Mouse (Mus musculus) layer of hippocampus, adult 9-11 months (tissue): ENCODE data around the gene Nup107.
"Not testable (repeated sequence)": the region's sequence is repeated elsewhere in the genome, so short reads cannot be mapped to it uniquely, and the experiment has no call there.

Source experiments
- DNase-seq: peaks from one replicate; pipeline ENCODE4 v3.0.0; 2022

The Nup107 gene

DNA sequence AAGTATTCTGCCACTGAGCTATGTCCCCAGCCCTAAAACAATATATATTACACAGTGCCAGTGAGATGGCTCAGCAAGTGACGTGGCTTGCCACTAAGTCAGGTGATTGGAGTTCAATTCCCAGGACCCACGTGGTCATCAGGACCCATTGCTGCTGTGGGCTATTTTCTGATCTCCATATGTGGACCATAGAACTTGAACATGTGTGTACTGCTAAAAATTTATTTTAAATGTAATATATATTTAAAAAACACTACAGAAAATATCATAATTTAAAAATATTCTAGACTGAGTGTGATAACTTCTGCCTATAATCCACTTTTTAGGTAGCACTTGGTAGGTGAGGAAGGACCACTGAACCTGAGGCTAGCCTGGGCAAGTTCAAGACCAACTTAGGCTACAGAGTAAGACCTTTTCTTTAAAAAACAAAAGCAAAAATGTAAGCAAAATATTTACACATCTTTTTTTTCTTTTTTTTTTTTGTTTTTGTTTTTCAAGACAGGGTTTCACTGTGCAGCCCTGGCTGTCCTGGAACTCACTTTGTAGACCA lies 30.1 kb downstream of the Nup107 start:
- no peak for DNase-seq

DNA sequence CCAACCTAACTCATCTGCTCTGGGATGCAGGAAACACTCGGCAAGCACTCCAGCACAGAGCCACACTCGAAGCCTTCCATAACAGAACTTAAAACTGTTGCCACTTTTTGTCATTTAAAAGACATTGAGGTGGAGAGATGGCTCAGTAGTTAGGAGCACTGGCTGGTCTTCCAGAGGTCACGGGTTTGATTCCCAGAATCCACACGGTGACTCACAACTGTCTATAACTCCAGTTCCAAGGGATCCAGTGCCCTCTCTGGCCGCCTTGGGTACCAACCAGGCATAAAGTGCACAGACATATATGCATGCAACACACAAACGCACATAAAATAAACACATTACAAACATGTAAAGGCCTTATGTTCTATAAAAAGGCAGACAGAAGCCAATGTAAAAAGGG lies 31.0 kb downstream of the Nup107 start:
- DNase-seq, result no peak

DNA sequence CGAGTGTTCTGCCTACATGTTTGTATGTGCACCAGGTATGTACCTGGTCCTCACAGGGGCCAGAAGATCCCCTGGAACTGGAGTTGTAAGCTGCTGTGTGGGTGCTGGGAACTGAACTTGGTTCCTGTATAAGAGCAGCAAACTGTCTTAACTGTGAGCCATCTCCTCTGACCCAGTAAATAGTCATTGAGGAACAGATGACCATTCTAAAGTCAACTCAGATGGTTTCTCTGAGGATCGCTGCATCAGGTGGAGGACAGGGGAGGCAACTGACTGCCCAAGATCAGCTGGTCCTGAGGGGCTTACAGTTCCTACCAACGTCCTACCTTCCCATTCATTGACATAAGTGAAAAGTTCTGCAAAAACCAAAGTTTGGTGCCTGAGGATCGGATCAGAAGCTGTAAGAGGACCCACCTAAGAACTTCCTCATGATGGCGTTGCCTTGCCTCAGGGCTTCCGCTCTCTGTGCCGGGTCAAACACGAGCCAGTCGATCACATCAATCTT lies 31.6 kb downstream of the Nup107 start:
- DNase-seq, result no peak

DNA sequence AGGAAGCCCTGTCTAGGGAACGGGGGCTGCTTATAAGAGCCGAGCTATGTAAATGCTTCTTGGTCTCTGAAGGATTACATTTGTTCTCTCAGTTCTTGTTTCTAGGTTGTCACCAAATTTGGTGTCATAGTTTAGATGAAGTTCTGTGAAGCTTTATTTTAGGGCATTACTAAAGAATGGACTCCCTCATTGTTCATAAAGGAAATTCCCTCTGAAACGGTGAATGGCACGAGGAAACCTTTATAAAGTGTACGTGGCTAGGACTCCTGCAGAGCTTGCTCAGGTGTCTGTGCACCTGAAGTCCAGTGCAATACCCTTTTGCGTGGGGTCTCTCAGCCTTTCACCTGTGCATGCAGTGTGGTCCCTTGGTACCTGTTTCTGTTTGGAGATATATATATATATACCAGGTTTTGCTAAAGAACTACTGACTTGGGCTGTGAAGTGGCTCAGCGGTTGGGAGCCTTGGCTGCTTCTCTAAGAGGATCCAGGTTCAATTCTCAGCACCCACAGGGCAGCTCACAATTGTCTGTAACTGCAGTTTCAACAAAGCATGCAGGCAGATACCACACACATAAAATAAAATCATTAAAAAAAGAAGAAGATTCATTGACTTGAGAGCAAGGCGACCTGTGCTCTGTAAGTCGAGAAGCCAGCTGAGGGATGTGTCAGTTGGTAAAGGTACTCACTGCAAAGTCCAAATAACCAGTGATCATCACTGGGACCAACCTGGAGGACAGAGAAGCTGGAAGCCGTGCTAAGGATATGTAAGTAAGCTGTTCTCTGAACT lies 32.5 kb downstream of the Nup107 start:
- no peak for DNase-seq

DNA sequence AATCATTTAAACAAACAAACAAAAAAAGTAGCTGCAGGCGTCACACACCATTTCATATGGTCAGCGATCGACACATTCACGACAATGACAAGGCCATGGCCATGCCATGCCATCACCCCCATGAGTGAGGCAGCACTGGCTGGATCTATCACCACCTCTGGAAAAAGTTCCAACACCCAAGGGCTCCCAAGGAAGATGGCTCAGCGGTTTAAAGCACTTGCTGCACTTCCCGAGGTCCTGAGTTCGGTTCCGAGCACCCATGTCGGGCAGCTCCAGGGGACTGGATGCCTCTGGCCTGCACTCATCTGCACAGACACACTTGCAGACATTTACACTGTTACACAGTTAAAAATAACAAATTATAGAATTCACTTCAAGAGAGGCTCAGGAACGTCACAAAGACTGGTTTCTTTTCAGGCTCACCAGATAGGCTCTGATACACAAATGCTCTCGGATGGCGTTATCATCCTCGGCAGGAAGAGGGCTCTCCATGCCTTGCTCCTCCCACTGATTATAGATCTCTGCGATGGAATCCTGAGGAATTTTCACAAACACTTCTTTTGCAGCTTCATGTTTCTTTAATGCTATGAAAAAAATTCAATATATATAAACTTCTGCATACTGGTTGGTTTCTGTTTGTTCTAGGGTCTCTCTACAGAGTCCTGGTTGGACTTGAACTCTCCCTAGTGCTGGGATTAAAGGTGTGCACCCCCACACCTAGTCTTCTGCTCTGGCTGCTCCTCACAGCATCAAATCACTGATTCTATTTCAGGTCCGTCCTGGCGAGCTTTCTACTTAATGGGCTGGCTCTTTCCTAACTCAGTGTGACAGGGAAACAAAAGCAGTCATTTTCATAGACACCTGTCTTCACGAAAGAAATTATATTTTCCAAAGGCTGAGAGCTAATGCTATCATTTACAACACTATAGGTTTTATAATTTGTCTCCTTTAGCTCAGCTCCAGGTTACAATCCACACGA lies 33.5 kb downstream of the Nup107 start:
- no peak for DNase-seq

DNA sequence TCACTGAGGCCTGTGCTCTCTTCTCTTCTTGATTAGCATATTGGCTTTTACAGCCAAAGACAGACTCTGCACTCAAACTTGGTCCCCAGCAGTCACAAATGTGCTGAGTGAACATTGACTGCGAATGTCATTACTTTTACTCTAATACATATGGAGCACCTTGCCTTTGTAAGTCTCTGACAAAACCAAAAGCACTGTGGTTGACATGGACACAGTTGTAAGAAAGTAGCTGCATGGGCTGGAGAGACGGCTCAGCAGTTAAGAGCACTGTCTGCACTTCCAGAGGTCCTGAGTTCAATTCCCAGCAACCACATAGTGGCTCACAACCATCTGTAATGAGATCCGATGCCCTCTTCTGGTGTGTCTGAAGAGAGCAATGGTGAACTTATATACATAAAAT lies 34.2 kb downstream of the Nup107 start:
- not testable (repeated sequence) for DNase-seq

GRCm38 (mm10) chr10:117757796-117758342 lies 34.6 kb downstream of the Nup107 start:
- no peak for DNase-seq

DNA sequence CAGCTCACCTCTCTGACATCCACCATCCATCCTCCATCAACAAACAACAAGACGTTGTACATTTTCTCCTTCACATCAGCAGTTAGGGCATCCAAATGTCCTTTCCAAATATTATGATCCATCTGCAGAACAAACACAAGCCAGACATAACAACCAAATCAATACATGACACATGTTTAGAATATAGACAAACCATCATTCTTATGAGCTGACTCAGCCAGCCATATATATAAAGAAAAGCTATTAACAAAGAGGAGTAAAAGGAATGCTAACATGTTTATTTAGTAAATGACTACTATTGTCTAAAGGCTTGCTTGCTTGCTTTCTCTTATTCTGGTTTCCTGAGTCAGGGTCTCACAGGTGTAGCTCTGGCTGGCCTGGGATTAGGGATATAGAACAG lies 35.2 kb downstream of the Nup107 start:
- no peak for DNase-seq

GRCm38 (mm10) chr10:117756784-117757183 lies 35.7 kb downstream of the Nup107 start:
- no peak for DNase-seq

GRCm38 (mm10) chr10:117755799-117756467 lies 36.6 kb downstream of the Nup107 start:
- no peak for DNase-seq

DNA sequence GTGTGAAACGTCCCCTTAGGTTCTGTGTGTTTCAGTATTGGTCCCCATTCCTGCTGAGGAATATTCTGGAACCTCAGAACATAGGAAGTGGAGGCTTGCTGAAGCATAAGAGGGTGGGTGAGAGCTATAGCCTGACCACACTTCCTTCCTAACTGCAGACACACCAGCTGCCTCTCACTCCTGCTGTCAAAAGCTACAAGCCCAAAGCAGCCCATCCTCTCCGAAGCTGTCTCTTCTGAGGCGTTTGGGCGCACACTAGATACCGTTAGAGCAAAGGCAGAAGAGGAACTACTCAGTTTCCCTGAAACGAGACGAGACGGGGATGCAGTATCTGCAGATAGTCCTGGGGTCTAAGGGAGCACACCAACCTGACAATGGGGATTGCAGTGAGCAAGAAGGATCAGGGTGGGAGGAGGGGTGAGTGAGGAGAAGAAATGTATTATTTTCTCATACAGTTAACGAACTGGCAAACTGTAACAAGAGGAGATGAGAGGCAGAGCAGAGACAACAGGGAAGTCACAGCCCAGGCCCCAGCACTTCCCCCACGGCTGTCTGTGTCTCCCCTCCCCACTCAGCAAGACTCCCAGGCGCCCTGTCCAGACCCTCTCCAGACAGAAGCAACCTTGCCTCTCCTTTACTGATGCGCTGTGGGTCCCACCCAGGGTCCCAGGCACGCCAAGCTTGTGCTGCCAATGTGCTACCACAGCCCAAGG lies 37.3 kb downstream of the Nup107 start:
- no peak for DNase-seq

GRCm38 (mm10) chr10:117754609-117754940 lies 37.9 kb downstream of the Nup107 start:
- no peak for DNase-seq

DNA sequence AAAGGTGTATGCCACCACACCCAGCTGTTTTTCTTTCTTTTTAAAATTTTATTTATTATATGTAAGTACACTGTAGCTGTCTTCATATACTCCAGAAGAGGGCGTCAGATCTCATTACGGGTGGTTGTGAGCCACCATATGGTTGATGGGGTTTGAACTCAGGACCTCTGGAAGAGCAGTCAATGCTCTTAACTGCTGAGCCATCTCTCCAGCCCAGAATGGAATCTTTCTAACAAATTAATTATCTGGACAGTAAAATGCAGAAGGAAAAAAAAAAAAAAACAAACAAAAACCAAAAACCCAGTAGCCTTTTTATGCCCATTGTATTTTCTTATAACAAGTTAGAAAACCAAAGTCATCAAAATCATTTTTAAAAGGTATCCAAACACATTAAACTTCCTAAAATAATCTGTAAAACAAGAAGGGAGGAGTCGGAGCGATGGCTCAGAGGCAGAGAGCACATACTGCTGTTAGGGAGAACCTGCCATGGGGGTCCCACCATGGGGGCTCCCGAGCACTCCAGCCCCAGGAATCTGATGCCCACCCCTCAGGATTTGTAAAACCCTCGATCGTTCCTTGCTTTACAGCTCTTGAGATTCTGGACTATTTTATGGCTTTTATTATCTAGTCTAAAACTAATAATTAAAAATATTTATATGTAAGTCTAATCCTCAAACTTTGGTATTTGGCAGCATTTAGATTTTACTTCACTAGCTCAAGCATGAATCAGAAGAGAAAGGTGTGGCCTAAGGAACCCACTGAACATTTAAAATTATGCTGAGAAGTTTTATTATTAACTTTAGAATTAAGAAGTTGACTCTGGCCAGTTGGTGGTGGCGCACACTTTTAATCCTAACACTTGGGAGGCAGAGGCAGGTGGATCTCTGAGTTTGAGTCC lies 38.5 kb downstream of the Nup107 start:
- DNase-seq, result no peak

DNA sequence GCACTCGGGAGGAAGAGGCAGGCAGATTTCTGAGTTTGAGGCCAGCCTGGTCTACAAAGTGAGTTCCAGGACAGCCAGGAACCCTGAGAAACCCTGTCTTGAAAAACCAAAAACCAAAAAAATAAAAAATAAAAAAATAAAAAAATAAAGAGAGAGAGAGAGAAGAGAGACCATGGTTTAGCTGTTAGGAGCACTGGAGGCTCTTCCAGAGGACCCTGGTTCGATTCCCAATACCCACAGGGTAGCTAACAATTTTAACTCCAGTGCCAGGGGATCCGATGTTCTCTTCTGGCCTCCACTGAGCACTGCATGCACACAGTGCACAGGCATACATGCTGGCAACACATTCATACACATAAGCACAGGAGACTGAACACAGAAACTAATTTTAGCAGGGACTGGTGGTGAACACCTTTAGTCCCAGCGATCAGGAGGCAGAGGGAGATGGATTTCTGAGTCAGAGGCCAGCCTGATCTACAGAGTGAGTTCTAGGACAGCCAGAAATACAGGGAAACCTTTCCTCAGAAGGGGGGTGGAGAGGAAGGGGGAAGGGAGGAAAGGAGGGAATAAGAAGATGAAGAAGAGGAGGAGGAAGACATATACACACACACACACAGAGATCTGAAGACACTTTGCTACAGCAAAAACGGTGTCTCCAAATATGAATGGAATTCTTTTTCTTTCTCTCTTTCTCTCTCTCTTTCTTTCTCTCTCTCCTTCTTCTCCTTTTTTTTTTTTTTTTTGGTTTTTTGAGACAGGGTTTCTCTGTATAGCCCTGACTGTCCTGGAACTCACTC lies 39.5 kb downstream of the Nup107 start:
- no peak for DNase-seq

- DNase-seq, result no peak
Measured at GRCm38 (mm10) chr10:117752304-117752821, 40.1 kb downstream of the Nup107 start.

DNA sequence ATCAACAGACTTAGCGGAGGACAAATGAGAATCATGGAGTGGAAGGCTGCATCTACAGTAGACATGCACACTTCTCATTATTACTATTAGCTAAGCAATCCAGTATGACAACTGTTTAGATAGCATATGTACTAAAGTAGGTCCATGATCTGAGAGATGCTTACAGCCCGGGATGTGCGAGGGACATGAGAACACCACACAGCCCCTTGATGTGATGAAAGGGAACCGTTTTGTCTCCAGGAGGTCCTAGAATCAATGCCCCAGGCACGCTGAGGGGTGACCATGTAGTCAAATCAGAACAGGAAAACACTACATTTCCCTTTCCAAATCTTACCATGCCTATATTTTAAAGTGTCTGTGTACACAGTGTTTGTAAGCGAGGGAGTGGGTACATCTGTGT lies 40.8 kb downstream of the Nup107 start:
- DNase-seq, result no peak

GRCm38 (mm10) chr10:117751282-117751610 lies 41.3 kb downstream of the Nup107 start:
- DNase-seq, result no peak

GRCm38 (mm10) chr10:117750529-117751281 lies 41.8 kb downstream of the Nup107 start:
- DNase-seq, result no peak

DNA sequence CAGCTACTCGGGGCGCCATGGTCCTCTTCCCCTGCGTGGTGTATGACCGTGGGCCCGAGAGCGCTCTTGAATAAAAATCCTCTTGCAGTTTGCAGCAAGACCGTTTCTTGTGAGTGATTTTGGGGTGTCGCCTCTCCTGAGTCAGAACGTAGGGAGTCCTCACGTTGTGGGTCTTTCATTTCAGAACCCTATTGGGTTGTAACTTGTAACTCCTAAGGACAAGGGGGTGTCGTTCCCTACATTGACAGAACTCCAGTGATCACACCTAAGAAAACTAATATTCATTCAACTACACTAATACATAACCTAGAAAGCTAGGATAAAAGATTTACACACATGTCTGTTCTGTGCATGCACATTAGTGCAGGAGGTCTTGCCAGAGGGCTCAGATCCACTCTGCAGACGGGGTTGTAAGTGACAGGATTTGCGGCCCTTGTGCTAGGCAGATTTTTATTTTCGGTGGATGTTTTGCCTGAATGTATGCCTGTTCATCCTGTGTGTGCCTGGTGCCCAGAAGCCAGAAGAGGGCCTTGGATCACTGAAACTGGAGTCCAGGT lies 42.6 kb downstream of the Nup107 start:
- DNase-seq, result no peak
